Mouse (Mus musculus) liver, embryonic 12.5 days (tissue): ENCODE data around the gene Ndufs1. TPM values are rescaled to one million over a fixed set of nuclear protein-coding genes. Genes with fewer than 3 reads are reported as not detected.

ENCODE experiments used
- ATAC-seq: fragments of 200-750 bp; cut with Nextera tagmentation; 2 replicates; pipeline ENCODE4 v1.8.0; 2017; ENCODE audit warnings: moderate number of reproducible peaks, mild to moderate bottlenecking, moderate library complexity
- H3K27ac ChIP-seq: fragments of 300-500 bp; sonication (generic); 2 replicates; pipeline ENCODE4 v1.5.1; 2016; ENCODE audit warnings: mild to moderate bottlenecking
- H3K27me3 ChIP-seq: fragments of 300-500 bp; sonication (generic); replicated peaks from 2 replicates; pipeline ENCODE4 v1.6.1; 2016; ENCODE audit warnings: mild to moderate bottlenecking, moderate library complexity
- H3K36me3 ChIP-seq: fragments of 300-500 bp; sonication (generic); 2 replicates; pipeline ENCODE4 v1.6.1; 2016; ENCODE audit warnings: mild to moderate bottlenecking, moderate library complexity
- H3K4me1 ChIP-seq: fragments of 300-500 bp; sonication (generic); 2 replicates; pipeline ENCODE4 v1.6.1; 2016
- H3K4me2 ChIP-seq: fragments of 300-500 bp; sonication (generic); 2 replicates; pipeline ENCODE4 v1.6.1; 2016; ENCODE audit warnings: mild to moderate bottlenecking, moderate library complexity
- H3K4me3 ChIP-seq: fragments of 300-500 bp; sonication (generic); 2 replicates; pipeline ENCODE4 v1.5.1; 2016; ENCODE audit warnings: mild to moderate bottlenecking, moderate library complexity
- H3K9ac ChIP-seq: fragments of 300-500 bp; sonication (generic); 2 replicates; pipeline ENCODE4 v1.6.1; 2016; ENCODE audit warnings: mild to moderate bottlenecking, moderate library complexity
- H3K9me3 ChIP-seq: fragments of 300-500 bp; sonication (generic); replicated peaks from 2 replicates; pipeline ENCODE4 v1.6.1; 2016; ENCODE audit warnings: mild to moderate bottlenecking, moderate library complexity
- WGBS: fragments of 180-500 bp; shearing (Covaris S2); methylation state at CpG from one replicate; pipeline ENCODE4 v1.1.7; 2016; ENCODE audit not compliant: insufficient replicate concordance; 5-methylcytosine and 5-hydroxymethylcytosine counted together
- polyA plus RNA-seq: library from polyadenylated mRNA; unstranded; fragments of >200 nt; fragmentation: Nextera tagmentation; extraction: Ambion mirVana; gene quantifications from 2 replicates; pipeline ENCODE4 v1.2.1, GENCODE M21; 2016

Ndufs1 gene
- 133 and 137 TPM in 2 replicates for polyA plus RNA-seq

DNA sequence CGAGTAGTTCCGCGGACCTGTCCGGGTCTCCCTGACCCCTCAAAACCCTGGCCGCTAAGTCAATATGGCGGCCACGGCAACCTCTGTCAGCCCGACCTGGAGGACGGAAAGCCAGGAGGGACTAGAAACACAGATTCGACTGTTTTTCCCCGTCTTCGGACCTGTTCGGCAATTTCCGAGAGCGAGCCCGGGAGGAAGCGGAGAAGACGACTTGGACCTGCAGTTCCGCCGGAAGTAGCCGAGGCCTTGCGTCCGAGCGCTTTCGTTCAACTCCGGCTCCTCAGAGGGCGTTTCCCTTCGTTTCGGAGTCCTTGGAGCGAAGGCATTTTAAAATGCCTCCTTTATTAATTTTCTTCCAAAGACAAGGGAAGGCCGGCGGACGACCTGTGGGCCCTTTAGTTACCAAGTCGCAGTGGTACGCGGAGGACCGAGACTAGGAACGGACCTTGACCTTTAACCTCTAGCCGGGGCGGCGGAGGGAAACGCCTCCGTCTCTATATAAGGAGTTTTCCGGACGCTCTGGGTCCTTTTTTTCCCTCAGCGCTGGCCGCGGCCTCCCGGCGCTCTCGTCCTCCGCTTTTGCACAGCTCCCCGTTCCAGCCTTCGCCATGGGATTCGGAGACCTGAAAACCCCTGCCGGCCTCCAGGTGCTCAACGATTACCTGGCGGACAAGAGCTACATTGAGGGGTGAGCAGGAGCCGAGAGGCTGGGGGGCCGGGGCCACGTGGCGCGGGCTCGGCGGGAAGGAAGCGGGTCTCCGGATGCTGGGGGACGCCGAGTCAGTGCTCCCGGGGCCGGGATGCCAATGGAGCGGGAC, at the start of gene Ndufs1, which contains the start of gene Eef1b2:
Gene Ndufs1 (minus strand): TSS at position 230 of the 818 bp plus-strand sequence.
Gene Eef1b2 (plus strand): TSS at position 222 of the 818 bp plus-strand sequence.
- Histone ChIP-seq H3K9ac (peak within 1 kb of the TSS; percentile 96), H3K4me2 (peak within 1 kb of the TSS; percentile 87), H3K4me3 (peak within 1 kb of the TSS; percentile 95), H3K27ac (peak within 1 kb of the TSS; percentile 87), H3K9me3 (no peaks in the 10 kb centered on the region), H3K4me1 (peaks cover 33% of the 10 kb centered on the region), H3K36me3 (peaks cover 43% of the 10 kb centered on the region), H3K27me3 (no peaks in the 10 kb centered on the region)
- WGBS, result under 1% methylated on average over 72 of the region's 72 CpGs
- peak; percentile 84 for ATAC-seq

GRCm38 (mm10) chr1:63225890-63226289, 49.3 kb upstream of the Ndufs1 start:
- no peak overlapping the region for H3K9ac ChIP-seq
- peaks cover 6% of the 10 kb centered on the region; the same call in 1 of the 2 replicates for H3K27me3 ChIP-seq
- H3K4me2 ChIP-seq, result no peak overlapping the region
- 0 out of 2 replicates have a peak, but pooled peaks cover 4% of the 10 kb centered on the region for H3K4me1 ChIP-seq
- H3K36me3 ChIP-seq, result no peaks in the 10 kb centered on the region
- ATAC-seq, result no peak
- no peak overlapping the region for H3K4me3 ChIP-seq
- WGBS, result 24% methylated on average over 7 of the region's 7 CpGs
- H3K27ac ChIP-seq, result no peak overlapping the region
- H3K9me3 ChIP-seq, result no peaks in the 10 kb centered on the region

GRCm38 (mm10) chr1:63225009-63225408, 48.4 kb upstream of the Ndufs1 start:
- ATAC-seq, result peak; percentile 70
- Histone ChIP-seq H3K4me2 (no peak overlapping the region), H3K9me3 (no peaks in the 10 kb centered on the region), H3K27ac (no peak overlapping the region), H3K36me3 (no peaks in the 10 kb centered on the region), H3K27me3 (peaks cover 6% of the 10 kb centered on the region; the same call in 1 of the 2 replicates), H3K4me1 (0 out of 2 replicates have a peak, but pooled peaks cover 4% of the 10 kb centered on the region), H3K4me3 (no peak overlapping the region), H3K9ac (no peak overlapping the region)
- 17% methylated on average over 4 of the region's 4 CpGs for whole genome bisulfite sequencing

GRCm38 (mm10) chr1:63219277-63219676, 42.6 kb upstream of the Ndufs1 start:
- Histone ChIP-seq H3K27ac (no peak overlapping the region), H3K36me3 (no peaks in the 10 kb centered on the region), H3K27me3 (peaks cover 14% of the 10 kb centered on the region), H3K9ac (no peak overlapping the region), H3K4me2 (no peak overlapping the region), H3K9me3 (no peaks in the 10 kb centered on the region), H3K4me3 (no peak overlapping the region), H3K4me1 (no peaks in the 10 kb centered on the region)
- no peak for ATAC-seq
- 77% methylated on average over 4 of the region's 4 CpGs for WGBS

DNA sequence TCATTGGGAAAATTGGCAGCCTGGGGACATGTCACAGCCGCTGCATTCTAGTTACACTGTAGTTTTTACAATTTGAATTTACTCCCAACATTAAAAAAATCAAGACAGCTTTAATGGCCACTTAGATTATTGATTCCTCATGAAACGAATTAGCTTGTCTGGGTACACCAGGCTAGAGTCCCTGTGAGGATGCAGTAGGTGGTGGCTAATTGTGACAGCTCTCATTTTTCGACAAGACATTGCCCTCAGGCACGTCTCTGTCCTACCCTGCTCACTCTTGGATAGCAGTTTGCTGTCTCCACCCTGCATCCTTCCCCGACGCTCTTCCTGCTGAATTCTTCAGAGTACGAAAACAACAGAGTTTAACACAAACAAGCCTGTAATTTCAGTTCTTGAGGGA, 38.0 kb upstream of the Ndufs1 start:
- no peaks in the 10 kb centered on the region for H3K9me3 ChIP-seq
- H3K9ac ChIP-seq, result no peak overlapping the region
- no peak overlapping the region for H3K27ac ChIP-seq
- H3K4me2 ChIP-seq, result no peak overlapping the region
- peaks cover 32% of the 10 kb centered on the region for H3K27me3 ChIP-seq
- 47% methylated on average over 7 of the region's 7 CpGs for WGBS
- no peaks in the 10 kb centered on the region for H3K36me3 ChIP-seq
- H3K4me3 ChIP-seq, result no peak overlapping the region
- H3K4me1 ChIP-seq, result no peaks in the 10 kb centered on the region
- ATAC-seq, result no peak

GRCm38 (mm10) chr1:63214271-63214558, 37.6 kb upstream of the Ndufs1 start, which contains the start of gene Gpr1:
TSS of gene Gpr1 (minus strand) at chr1:63214543.
- 32% methylated on average over 3 of the region's 3 CpGs for WGBS
- no peak within 1 kb of the TSS for H3K27ac ChIP-seq

GRCm38 (mm10) chr1:63213478-63214270, 37.0 kb upstream of the Ndufs1 start:
- Histone ChIP-seq H3K4me1 (no peaks in the 10 kb centered on the region), H3K4me2 (no peak overlapping the region), H3K27me3 (peaks cover 32% of the 10 kb centered on the region), H3K36me3 (no peaks in the 10 kb centered on the region), H3K27ac (no peak overlapping the region), H3K9ac (no peak overlapping the region), H3K9me3 (no peaks in the 10 kb centered on the region), H3K4me3 (no peak overlapping the region)
- ATAC-seq, result no peak
- WGBS, result 18% methylated on average over 22 of the region's 22 CpGs

More at GRCm38 (mm10) chr1:63214271-63214558, 37.6 kb upstream of the Ndufs1 start, which contains the start of gene Gpr1:
- H3K4me2 ChIP-seq, result no peak within 1 kb of the TSS
- no peak for ATAC-seq
- H3K4me3 ChIP-seq, result no peak within 1 kb of the TSS
- no peaks in the 10 kb centered on the region for H3K4me1 ChIP-seq
- peaks cover 32% of the 10 kb centered on the region for H3K27me3 ChIP-seq
- no peaks in the 10 kb centered on the region for H3K9me3 ChIP-seq
- no peak within 1 kb of the TSS for H3K9ac ChIP-seq
- no peaks in the 10 kb centered on the region for H3K36me3 ChIP-seq

DNA sequence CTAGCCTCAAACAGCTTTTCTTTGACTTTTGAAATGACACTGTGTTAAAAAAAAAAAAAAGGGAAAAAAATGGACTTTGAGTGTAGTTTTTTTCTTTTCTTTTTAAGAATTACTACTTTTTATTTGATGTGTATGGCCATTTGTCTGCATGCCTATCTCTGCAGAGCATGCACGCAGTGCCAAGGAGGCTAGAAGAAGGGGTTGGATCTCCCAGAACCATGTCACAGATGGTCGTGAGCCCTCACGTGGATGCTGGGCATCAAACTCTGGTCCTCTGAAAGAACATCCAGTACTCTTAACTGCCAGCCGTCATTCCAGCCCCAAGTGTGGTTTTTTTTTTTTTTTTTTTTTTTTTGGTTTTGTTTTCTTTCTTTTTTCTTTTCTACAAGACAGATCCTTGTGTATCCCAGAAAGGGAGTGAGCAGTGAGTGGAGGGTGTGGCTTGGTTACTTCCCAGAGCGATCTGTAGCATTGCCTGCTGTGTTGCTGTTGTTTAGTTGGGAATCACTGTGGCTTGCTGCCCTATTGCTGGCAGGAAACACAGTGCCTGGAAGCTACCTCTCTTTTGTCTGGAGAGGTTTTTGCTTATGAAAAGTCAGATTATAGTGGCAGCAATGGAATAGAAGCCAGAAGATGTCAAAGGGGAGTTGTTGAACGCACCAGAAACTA, 33.4 kb upstream of the Ndufs1 start:
- Histone ChIP-seq H3K4me2 (no peak overlapping the region), H3K4me1 (no peaks in the 10 kb centered on the region), H3K4me3 (no peak overlapping the region), H3K27me3 (peaks cover 25% of the 10 kb centered on the region), H3K9ac (no peak overlapping the region), H3K9me3 (no peaks in the 10 kb centered on the region), H3K36me3 (no peaks in the 10 kb centered on the region), H3K27ac (no peak overlapping the region)
- ATAC-seq, result no peak
- 36% methylated on average over 6 of the region's 6 CpGs for WGBS

DNA sequence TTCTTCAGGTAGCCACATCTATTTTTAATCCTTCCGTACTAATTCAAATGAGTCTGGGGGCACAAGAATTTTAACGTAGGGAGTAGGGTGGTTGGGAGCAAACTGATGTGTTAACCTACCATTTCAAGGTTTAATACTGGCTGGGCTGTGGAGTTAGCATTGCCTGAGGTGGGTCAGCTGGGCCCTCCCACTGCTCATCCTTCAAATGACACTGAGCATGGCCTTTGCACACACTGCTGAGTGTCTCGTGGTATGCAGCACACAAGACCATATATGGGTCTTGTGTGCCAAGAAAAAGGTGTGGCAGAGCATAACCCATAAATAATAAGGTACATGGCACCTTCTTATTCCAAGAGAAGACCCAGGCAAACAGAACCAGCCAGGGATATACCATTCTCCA, 31.0 kb upstream of the Ndufs1 start:
- H3K4me2 ChIP-seq, result no peak overlapping the region
- no peaks in the 10 kb centered on the region for H3K36me3 ChIP-seq
- no peak overlapping the region for H3K4me3 ChIP-seq
- H3K9me3 ChIP-seq, result no peaks in the 10 kb centered on the region
- H3K27me3 ChIP-seq, result 0 out of 2 replicates have a peak, but pooled peaks cover 7% of the 10 kb centered on the region
- no peak for ATAC-seq
- no peak overlapping the region for H3K27ac ChIP-seq
- H3K9ac ChIP-seq, result no peak overlapping the region
- 66% methylated on average over 3 of the region's 3 CpGs for WGBS
- 0 out of 2 replicates have a peak, but pooled peaks cover 7% of the 10 kb centered on the region for H3K4me1 ChIP-seq

DNA sequence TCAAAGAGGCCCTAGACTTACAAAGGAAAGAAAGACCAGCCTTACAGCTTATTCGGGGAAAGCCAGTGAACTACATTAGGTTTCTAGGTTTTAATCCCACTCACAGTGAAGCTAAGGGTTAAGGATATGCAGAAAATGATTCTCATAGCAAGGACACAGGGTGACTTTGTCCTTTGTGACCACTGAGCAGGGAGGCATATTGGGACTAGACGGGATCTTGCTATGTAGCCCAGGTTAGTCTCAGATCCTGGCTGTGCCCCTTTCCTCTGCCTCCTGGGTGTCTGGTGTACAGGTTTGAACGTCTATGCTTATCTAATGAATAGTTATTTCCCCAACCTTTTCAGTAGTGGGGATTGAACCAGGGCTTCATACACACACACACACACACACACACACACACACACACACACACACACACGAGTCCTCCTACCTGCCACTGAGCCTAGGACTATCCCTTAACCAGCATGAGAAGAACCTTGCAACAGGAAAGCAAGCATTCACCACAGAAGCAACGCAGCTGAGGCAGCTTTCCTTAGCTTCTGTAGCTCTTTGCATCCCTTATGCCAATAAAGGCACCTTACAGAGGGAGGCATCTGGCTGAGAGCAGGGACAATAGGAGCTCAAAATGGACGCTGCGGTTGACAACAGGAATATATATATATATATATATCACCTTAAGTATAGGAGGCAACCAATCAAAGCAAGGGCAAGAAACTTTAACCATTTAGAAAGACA, 28.2 kb upstream of the Ndufs1 start:
- Histone ChIP-seq H3K9ac (no peak overlapping the region), H3K4me3 (no peak overlapping the region), H3K27me3 (no peaks in the 10 kb centered on the region), H3K4me2 (no peak overlapping the region), H3K36me3 (no peaks in the 10 kb centered on the region), H3K27ac (no peak overlapping the region), H3K4me1 (0 out of 2 replicates have a peak, but pooled peaks cover 7% of the 10 kb centered on the region), H3K9me3 (no peaks in the 10 kb centered on the region)
- 34% methylated on average over 7 of the region's 7 CpGs for WGBS
- ATAC-seq, result no peak
